In the genomic region with DNA sequence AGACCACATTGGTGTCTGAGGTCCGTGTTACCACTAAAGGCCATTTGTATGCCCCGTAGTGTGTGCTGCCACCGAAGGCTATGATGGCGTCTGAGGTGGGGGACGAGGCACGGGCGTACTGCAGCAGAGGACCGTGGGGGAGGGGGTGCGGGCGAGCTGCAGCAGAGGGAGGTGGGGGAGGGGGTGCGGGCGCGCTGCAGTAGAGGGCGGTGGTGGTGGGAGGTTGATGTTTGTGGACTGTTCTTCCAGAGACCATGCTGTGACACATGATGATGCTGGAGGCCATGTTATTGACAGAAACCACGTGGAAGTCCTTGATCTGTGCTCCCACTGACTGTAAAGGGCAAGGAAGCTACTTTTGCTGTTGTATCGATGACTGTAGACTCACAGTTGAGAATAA, we compare ENCODE assay signal across 19 mouse cellular contexts. TPM values are rescaled to one million over a fixed set of nuclear protein-coding genes. Genes with fewer than 3 reads are reported as not detected.
"Had no signal": no experiment of that assay in that cellular context is flagged by ENCODE, and none has a peak within 500 bp of the region (broad histone marks: within the 10 kb centered on the region; RNA-seq: fewer than 3 reads in every experiment).

No protein-coding gene starts in this region.

- DNase-seq: lung, adult 2 months; lung, postnatal 14 days; lung, postnatal 36 days; right cerebral cortex, postnatal 14 days; thymus, postnatal 14 days; thymus, postnatal 36 days had no signal

- H3K4me1 ChIP-seq: lung, embryonic 15.5 days; midbrain, embryonic 15.5 days; neural tube, embryonic 12.5 days; stomach, embryonic 15.5 days had no signal

- ATAC-seq: lung, postnatal 0 days; midbrain, embryonic 13.5 days; midbrain, embryonic 15.5 days had no signal

- H3K9me3 ChIP-seq: liver, embryonic 15.5 days; lung, embryonic 15.5 days; megakaryocyte, embryonic 14.5 days; midbrain, embryonic 13.5 days; midbrain, embryonic 15.5 days; neural tube, embryonic 12.5 days; stomach, embryonic 15.5 days had no signal

- H3K4me2 ChIP-seq: liver, embryonic 15.5 days; lung, embryonic 15.5 days; midbrain, embryonic 11.5 days; midbrain, embryonic 13.5 days; midbrain, embryonic 15.5 days; neural tube, embryonic 12.5 days; stomach, embryonic 15.5 days had no signal

- H3K27ac ChIP-seq: liver, embryonic 15.5 days; lung, embryonic 15.5 days; macrophage; midbrain, embryonic 13.5 days; midbrain, embryonic 15.5 days; neural tube, embryonic 12.5 days; stomach, embryonic 15.5 days; stomach, postnatal 0 days had no signal

- H3K9ac ChIP-seq: liver, embryonic 15.5 days; lung, embryonic 15.5 days; midbrain, embryonic 13.5 days; midbrain, embryonic 15.5 days; neural tube, embryonic 12.5 days; stomach, embryonic 15.5 days had no signal

- H3K4me3 ChIP-seq: liver, embryonic 15.5 days; lung, embryonic 15.5 days; megakaryocyte, embryonic 14.5 days; midbrain, embryonic 13.5 days; midbrain, embryonic 15.5 days; neural tube, embryonic 12.5 days; stomach, embryonic 15.5 days had no signal

- H3K27me3 ChIP-seq: liver, embryonic 15.5 days; lung, embryonic 15.5 days; megakaryocyte, embryonic 14.5 days; midbrain, embryonic 13.5 days; midbrain, embryonic 15.5 days; neural tube, embryonic 12.5 days; stomach, embryonic 15.5 days had no signal

RNA-seq across cellular contexts. Expression of a gene that starts 43.1 kb away (rescaled TPM):
- total RNA-seq: megakaryocyte progenitor cell, adult 5-6 weeks; neutrophil, adult 5-6 weeks had no signal
- polyA plus RNA-seq: liver, embryonic 15.5 days; lung, postnatal 0 days; macrophage; midbrain, embryonic 11.5 days; midbrain, embryonic 13.5 days; midbrain, embryonic 15.5 days; neural tube, embryonic 12.5 days; stomach, embryonic 15.5 days; stomach, postnatal 0 days had no signal
